Mouse (Mus musculus) heart, embryonic 12.5 days (tissue): ENCODE results near the gene Angptl2. TPM values are rescaled to one million over a fixed set of nuclear protein-coding genes. Genes with fewer than 3 reads are reported as not detected.
A peak's percentile ranks its signal among the peaks of the same experiment; 100 is the strongest.

Experiments
- ATAC-seq: fragments of 200-750 bp; cut with Nextera tagmentation; 2 replicates; pipeline ENCODE4 v1.8.0; 2017; ENCODE audit warnings: moderate TSS enrichment, moderate library complexity; ENCODE audit not compliant: insufficient number of reproducible peaks, low FRiP score
- H3K27ac ChIP-seq: fragments of 300-500 bp; sonication (generic); 2 replicates; pipeline ENCODE4 v1.5.1; 2016; ENCODE audit warnings: mild to moderate bottlenecking, moderate library complexity; ENCODE audit not compliant: poor library complexity, severe bottlenecking
- H3K27me3 ChIP-seq: fragments of 300-500 bp; sonication (generic); replicated peaks from 2 replicates; pipeline ENCODE4 v1.6.1; 2016; ENCODE audit warnings: mild to moderate bottlenecking, moderate library complexity
- H3K36me3 ChIP-seq: fragments of 300-500 bp; sonication (generic); 2 replicates; pipeline ENCODE4 v1.6.1; 2016; ENCODE audit warnings: mild to moderate bottlenecking, moderate library complexity
- H3K4me1 ChIP-seq: fragments of 300-500 bp; sonication (generic); replicated peaks from 2 replicates; pipeline ENCODE4 v1.6.1; 2016; ENCODE audit warnings: mild to moderate bottlenecking
- H3K4me2 ChIP-seq: fragments of 300-500 bp; sonication (generic); 2 replicates; pipeline ENCODE4 v1.6.1; 2016; ENCODE audit warnings: mild to moderate bottlenecking, moderate library complexity
- H3K4me3 ChIP-seq: fragments of 300-500 bp; sonication (generic); 2 replicates; pipeline ENCODE4 v1.5.1; 2016; ENCODE audit warnings: mild to moderate bottlenecking
- H3K9ac ChIP-seq: fragments of 300-500 bp; sonication (generic); 2 replicates; pipeline ENCODE4 v1.6.1; 2016; ENCODE audit warnings: mild to moderate bottlenecking, moderate library complexity
- H3K9me3 ChIP-seq: fragments of 300-500 bp; sonication (generic); replicated peaks from 2 replicates; pipeline ENCODE4 v1.6.1; 2016; ENCODE audit warnings: mild to moderate bottlenecking, moderate library complexity
- WGBS: fragments of 180-500 bp; shearing (Covaris S2); methylation state at CpG from one replicate; pipeline ENCODE4 v1.1.7; 2016; 5-methylcytosine and 5-hydroxymethylcytosine counted together
- polyA plus RNA-seq: library from polyadenylated mRNA; unstranded; fragments of >200 nt; fragmentation: Nextera tagmentation; extraction: Ambion mirVana; gene quantifications from 2 replicates; pipeline ENCODE4 v1.2.1, GENCODE M21; 2016

Gene Angptl2
- polyA plus RNA-seq, 1 experiment from 2014 or later, result 54.7 TPM

GRCm38 (mm10) chr2:33254318-33254985 lies 38.6 kb downstream of the Angptl2 start:
- ATAC-seq, result no peak
- no peaks in the 10 kb centered on the region for H3K36me3 ChIP-seq
- H3K9ac ChIP-seq, result 0 out of 2 replicates have a peak overlapping the region, but pooled peaks have one; percentile 11
- H3K4me2 ChIP-seq, result peak overlapping the region; percentile 5; the same call in 1 of the 2 replicates
- no peaks in the 10 kb centered on the region for H3K27me3 ChIP-seq
- 70% methylated on average over 9 of the region's 9 CpGs for WGBS
- H3K4me1 ChIP-seq, result peaks cover 75% of the 10 kb centered on the region
- no peak overlapping the region for H3K4me3 ChIP-seq
- peak overlapping the region; percentile 86 for H3K27ac ChIP-seq
- H3K9me3 ChIP-seq, result no peaks in the 10 kb centered on the region

GRCm38 (mm10) chr2:33256769-33257537 lies 41.1 kb downstream of the Angptl2 start:
- H3K4me2 ChIP-seq, result no peak overlapping the region
- H3K27me3 ChIP-seq, result no peaks in the 10 kb centered on the region
- ATAC-seq, result no peak
- peak overlapping the region; percentile 30; the same call in 1 of the 2 replicates for H3K27ac ChIP-seq
- H3K9me3 ChIP-seq, result no peaks in the 10 kb centered on the region
- peaks cover 61% of the 10 kb centered on the region for H3K4me1 ChIP-seq
- no peak overlapping the region for H3K9ac ChIP-seq
- 26% methylated on average over 3 of the region's 3 CpGs for WGBS
- no peaks in the 10 kb centered on the region for H3K36me3 ChIP-seq
- no peak overlapping the region for H3K4me3 ChIP-seq

- 70% methylated on average over 8 of the region's 8 CpGs for WGBS
- no peak overlapping the region for H3K4me3 ChIP-seq
- no peak overlapping the region for H3K27ac ChIP-seq
- ATAC-seq, result no peak
- H3K9me3 ChIP-seq, result no peaks in the 10 kb centered on the region
- H3K27me3 ChIP-seq, result no peaks in the 10 kb centered on the region
- no peak overlapping the region for H3K4me2 ChIP-seq
- no peak overlapping the region for H3K9ac ChIP-seq
- no peaks in the 10 kb centered on the region for H3K36me3 ChIP-seq
- peaks cover 38% of the 10 kb centered on the region for H3K4me1 ChIP-seq
Measured at GRCm38 (mm10) chr2:33260772-33261171, 44.9 kb downstream of the Angptl2 start.

GRCm38 (mm10) chr2:33261475-33261874 lies 45.6 kb downstream of the Angptl2 start:
- Histone ChIP-seq H3K4me2 (no peak overlapping the region), H3K4me3 (no peak overlapping the region), H3K36me3 (no peaks in the 10 kb centered on the region), H3K4me1 (peaks cover 41% of the 10 kb centered on the region), H3K9me3 (no peaks in the 10 kb centered on the region), H3K9ac (no peak overlapping the region; the same call in 1 of the 2 replicates), H3K27me3 (no peaks in the 10 kb centered on the region), H3K27ac (no peak overlapping the region)
- ATAC-seq, result no peak
- WGBS, result 78% methylated on average over 3 of the region's 3 CpGs

- no peak overlapping the region for H3K4me3 ChIP-seq
- WGBS, result 22% methylated on average over 3 of the region's 3 CpGs
Measured at GRCm38 (mm10) chr2:33265793-33266192, 49.9 kb downstream of the Angptl2 start.

GRCm38 (mm10) chr2:33267075-33267474 lies 51.2 kb downstream of the Angptl2 start:
- no peak overlapping the region for H3K27ac ChIP-seq
- H3K9ac ChIP-seq, result no peak overlapping the region
- ATAC-seq, result no peak
- H3K9me3 ChIP-seq, result no peaks in the 10 kb centered on the region
- peaks cover 59% of the 10 kb centered on the region for H3K4me1 ChIP-seq
- no peak overlapping the region for H3K4me2 ChIP-seq
- H3K36me3 ChIP-seq, result no peaks in the 10 kb centered on the region
- 46% methylated on average over 1 of the region's 1 CpGs for WGBS
- H3K4me3 ChIP-seq, result no peak overlapping the region
- no peaks in the 10 kb centered on the region for H3K27me3 ChIP-seq

More at GRCm38 (mm10) chr2:33265793-33266192, 49.9 kb downstream of the Angptl2 start:
- H3K4me1 ChIP-seq, result peaks cover 58% of the 10 kb centered on the region
- peak overlapping the region; percentile 90 for H3K27ac ChIP-seq
- H3K9me3 ChIP-seq, result no peaks in the 10 kb centered on the region
- ATAC-seq, result no peak
- H3K4me2 ChIP-seq, result 0 out of 2 replicates have a peak overlapping the region, but pooled peaks have one; percentile 14
- no peaks in the 10 kb centered on the region for H3K27me3 ChIP-seq
- H3K36me3 ChIP-seq, result no peaks in the 10 kb centered on the region
- H3K9ac ChIP-seq, result no peak overlapping the region

GRCm38 (mm10) chr2:33268384-33269131 lies 52.7 kb downstream of the Angptl2 start:
- 0 out of 2 replicates have a peak overlapping the region, but pooled peaks have one; percentile 32 for H3K9ac ChIP-seq
- H3K27ac ChIP-seq, result peak overlapping the region; percentile 92
- H3K27me3 ChIP-seq, result no peaks in the 10 kb centered on the region
- peaks cover 62% of the 10 kb centered on the region for H3K4me1 ChIP-seq
- WGBS, result 50% methylated on average over 6 of the region's 6 CpGs
- no peak for ATAC-seq
- no peak overlapping the region for H3K4me3 ChIP-seq
- no peaks in the 10 kb centered on the region for H3K36me3 ChIP-seq
- no peaks in the 10 kb centered on the region for H3K9me3 ChIP-seq
- no peak overlapping the region for H3K4me2 ChIP-seq

- no peak for ATAC-seq
- Histone ChIP-seq H3K4me3 (no peak overlapping the region), H3K4me1 (peaks cover 65% of the 10 kb centered on the region), H3K27ac (peak overlapping the region; percentile 92), H3K9ac (no peak overlapping the region), H3K27me3 (no peaks in the 10 kb centered on the region), H3K4me2 (no peak overlapping the region), H3K36me3 (no peaks in the 10 kb centered on the region), H3K9me3 (no peaks in the 10 kb centered on the region)
- WGBS, result 71% methylated on average over 2 of the region's 2 CpGs
Measured at GRCm38 (mm10) chr2:33269132-33269493, 53.2 kb downstream of the Angptl2 start.

- H3K9ac ChIP-seq, result no peak overlapping the region
- H3K4me1 ChIP-seq, result peaks cover 68% of the 10 kb centered on the region
- 86% methylated on average over 2 of the region's 2 CpGs for WGBS
- H3K36me3 ChIP-seq, result no peaks in the 10 kb centered on the region
- no peak for ATAC-seq
- no peak overlapping the region for H3K4me2 ChIP-seq
- H3K9me3 ChIP-seq, result no peaks in the 10 kb centered on the region
- H3K27ac ChIP-seq, result no peak overlapping the region
- no peaks in the 10 kb centered on the region for H3K27me3 ChIP-seq
- no peak overlapping the region for H3K4me3 ChIP-seq
Measured at GRCm38 (mm10) chr2:33270569-33270968, 54.7 kb downstream of the Angptl2 start.

- no peak for ATAC-seq
- Histone ChIP-seq H3K4me3 (no peak overlapping the region), H3K9me3 (no peaks in the 10 kb centered on the region), H3K27ac (no peak overlapping the region), H3K4me2 (no peak overlapping the region), H3K27me3 (no peaks in the 10 kb centered on the region), H3K9ac (no peak overlapping the region), H3K36me3 (no peaks in the 10 kb centered on the region), H3K4me1 (peaks cover 60% of the 10 kb centered on the region)
- WGBS, result 74% methylated on average over 1 of the region's 1 CpGs
Measured at GRCm38 (mm10) chr2:33271511-33271910, 55.6 kb downstream of the Angptl2 start.
